Mouse (Mus musculus): ENCODE data around the gene Gm28043.

The Gm28043 gene

GRCm38 (mm10) chr17:29623488-29623887 is 8.8 kb downstream of the Gm28043 start:
- DNase-seq (ENCODE audit: low read depth, low spot score), result no peak

- no peak for DNase-seq (ENCODE audit: low read depth, low spot score)
Measured at GRCm38 (mm10) chr17:29627285-29627684, 12.6 kb downstream of the Gm28043 start.

GRCm38 (mm10) chr17:29628946-29629345 is 14.3 kb downstream of the Gm28043 start:
- no peak for DNase-seq (ENCODE audit: low read depth, low spot score)

DNA sequence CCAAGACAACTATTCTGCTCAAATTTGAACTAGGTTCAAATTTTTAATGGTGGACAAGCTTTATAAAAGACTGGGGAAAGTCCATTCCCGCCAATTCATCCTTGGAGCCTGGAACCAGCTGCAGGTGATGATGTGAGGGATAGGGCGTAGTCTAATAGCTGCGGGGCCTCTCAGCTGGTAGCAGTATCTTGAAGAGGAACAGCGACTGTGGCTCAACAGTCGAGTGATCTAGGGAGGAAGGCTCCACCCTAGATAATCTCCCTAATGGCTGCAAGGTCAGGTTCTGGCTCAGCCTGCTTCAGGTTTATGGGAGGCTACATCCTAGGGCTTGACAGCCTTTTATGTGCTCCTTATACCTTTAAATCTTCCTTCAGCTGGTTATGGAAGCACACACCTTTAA is 14.9 kb downstream of the Gm28043 start:
- DNase-seq (ENCODE audit: low read depth, low spot score), result no peak

DNA sequence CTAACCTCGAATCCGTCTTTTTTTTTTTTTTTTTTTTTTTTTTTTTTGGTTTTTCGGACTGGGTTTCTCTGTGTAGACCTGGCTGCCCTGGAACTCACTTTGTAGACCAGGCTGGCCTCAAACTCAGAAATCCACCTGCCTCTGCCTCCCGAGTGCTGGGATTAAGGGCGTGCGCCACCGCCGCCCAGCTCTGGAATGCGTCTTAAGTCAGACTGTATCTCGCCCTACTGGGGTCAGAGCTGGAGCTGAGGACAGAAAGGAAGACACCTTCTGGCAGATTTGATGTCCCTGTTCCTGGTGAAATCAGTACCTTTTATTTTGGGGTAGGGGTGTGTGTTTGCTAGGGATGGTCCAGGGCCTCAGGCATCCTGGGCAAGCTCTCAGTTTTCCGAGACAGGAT is 17.6 kb downstream of the Gm28043 start:
- no peak for DNase-seq (ENCODE audit: low read depth, low spot score)

DNA sequence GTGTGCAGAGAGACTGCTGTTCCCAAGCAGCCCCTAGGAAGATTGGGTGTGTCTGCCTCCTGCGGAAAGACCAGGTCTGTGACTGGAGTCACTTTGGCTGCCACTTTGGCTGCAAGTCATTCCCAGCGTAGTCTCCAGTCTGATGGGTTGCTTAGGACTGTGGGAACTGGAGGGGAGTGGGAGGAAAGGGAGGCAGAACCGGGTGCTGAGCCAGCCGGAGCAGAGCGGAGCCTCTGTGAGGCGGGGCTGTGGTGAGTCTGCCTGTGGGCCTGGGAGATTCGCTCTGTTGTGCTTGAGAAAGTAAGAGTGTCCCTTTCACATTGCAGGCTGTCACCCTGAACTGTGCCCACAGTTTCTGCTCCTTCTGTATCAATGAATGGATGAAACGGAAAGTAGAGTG is 20.8 kb downstream of the Gm28043 start:
- DNase-seq (ENCODE audit: low read depth, low spot score), result no peak

GRCm38 (mm10) chr17:29636118-29636517 is 21.4 kb downstream of the Gm28043 start:
- peak; percentile 28 for DNase-seq (ENCODE audit: low read depth, low spot score)

DNA sequence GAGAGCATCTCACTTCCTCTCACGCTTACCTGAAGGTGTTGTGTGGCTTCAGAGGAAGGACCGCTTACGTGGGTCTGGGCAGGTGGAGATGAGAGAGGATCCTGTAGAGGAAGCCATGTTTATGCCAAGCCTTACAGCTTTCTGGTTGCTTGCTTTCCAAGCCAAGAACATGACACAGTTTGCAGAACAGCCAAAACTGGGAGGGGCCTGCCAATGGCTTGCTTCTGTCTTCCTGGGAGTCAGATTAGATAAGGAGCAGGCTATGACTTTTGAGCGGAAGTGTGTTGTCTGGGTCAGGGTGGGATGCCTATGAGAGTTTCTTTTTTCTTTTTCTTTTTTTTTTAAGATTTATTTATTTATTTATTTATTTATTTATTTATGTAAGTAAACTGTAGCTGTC is 22.7 kb downstream of the Gm28043 start:
- no peak for DNase-seq (ENCODE audit: low read depth, low spot score)

DNA sequence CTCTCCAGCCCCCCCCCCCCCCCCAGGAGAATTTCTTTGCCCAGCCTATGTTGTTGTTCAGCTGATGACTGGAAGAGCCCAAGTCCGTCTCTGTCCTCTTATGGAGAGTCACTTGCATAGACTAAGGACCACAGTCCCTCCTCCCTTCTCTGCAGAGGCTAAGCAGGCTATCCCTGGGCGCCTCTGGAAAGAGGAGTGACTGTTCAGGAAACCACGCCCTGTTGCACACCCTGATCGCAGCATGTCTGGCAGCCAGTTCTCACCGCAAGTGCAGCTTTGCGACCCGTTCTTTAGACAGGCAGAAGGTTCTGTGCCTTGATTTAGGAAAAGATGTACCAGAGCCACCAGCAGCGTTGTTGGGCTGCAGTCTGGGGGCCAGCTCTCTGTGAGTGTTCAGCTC is 23.2 kb downstream of the Gm28043 start:
- DNase-seq (ENCODE audit: low read depth, low spot score), result peak; percentile 27

DNA sequence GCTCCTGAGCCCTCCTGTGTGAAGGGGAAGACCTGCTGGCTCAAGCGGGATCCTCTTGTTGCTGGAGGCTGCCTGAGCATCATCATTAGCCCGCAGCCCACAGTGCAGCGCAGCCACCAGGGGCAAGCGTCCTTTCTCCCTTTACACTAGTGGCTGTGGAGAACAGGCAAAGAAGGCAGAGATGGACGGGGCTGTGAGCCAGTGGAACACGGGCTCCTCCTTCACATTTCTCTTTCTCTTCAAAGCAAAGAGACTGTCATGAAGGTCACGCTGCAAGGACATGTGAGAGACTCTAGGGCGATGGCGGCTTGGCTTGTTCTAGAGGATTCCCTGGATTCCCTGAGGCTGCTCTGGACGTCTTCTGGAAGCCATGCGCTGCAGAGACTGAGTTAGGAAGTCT is 26.3 kb downstream of the Gm28043 start:
- DNase-seq (ENCODE audit: low read depth, low spot score), result no peak

DNA sequence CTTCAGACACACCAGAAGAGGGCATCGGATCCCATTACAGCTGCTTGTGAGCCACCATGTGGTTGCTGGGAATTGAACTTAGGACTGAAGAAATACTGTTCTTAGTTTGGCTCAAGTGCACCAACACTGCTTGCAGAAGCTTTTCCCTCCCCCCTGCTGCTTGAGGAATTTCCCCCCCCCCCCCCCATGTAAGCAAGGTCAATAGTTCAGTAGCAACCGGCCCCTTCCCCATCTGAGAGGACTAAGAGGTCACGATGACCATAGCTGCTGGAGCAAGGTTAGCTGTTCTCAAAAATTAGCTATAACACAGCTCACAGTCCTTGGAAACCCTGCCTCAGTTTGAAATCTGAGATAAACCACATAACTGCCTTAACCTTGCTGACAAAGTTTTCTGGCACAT is 27.5 kb downstream of the Gm28043 start:
- no peak for DNase-seq (ENCODE audit: low read depth, low spot score)

GRCm38 (mm10) chr17:29658249-29658648 is 43.6 kb downstream of the Gm28043 start:
- no peak for DNase-seq (ENCODE audit: low read depth, low spot score)

DNA sequence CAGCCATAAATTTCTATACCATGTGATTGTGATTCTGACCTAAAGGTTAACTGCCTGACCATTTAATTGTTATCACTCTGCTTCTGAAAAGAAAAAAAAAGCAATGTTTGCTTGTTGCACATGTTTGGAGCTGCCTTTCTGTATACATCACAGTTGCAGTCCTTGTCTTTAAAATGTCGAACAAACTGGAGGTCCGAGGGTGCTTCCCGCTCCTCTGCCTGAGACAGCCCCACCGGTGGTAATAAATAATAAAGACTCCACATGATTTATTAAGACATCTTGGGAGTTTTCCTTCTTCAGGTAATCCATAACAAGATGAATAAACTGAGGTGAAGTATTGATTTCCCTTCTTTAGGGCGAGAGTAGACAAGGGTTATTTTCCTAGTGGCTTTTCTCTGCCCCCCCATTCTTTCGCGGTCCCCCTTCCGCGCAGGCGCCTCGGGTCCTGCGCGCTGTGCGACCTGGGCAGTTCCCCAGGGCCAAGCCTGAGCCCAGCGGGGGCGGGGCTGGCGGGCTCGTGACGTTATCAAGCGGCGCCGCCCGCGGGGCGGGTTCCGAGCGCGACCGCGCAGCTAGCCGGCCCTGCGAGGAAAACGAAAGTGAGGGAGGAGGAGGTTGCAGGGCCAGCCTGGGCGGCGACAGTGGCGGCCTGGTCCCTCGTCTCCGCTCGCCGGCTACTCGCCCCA is 45.5 kb downstream of the Gm28043 start, which contains the start of gene Cmtr1:
Gene Cmtr1 (plus strand): TSS at position 520 of the 686 bp plus-strand sequence.
- DNase-seq (ENCODE audit: low read depth, low spot score), result peak; percentile 95

GRCm38 (mm10) chr17:29660762-29661391 is 46.2 kb downstream of the Gm28043 start:
- DNase-seq (ENCODE audit: low read depth, low spot score), result peak; percentile 64

GRCm38 (mm10) chr17:29662145-29662544 is 47.5 kb downstream of the Gm28043 start:
- DNase-seq (ENCODE audit: low read depth, low spot score), result no peak

GRCm38 (mm10) chr17:29668051-29668986 is 53.6 kb downstream of the Gm28043 start:
- DNase-seq (ENCODE audit: low read depth, low spot score), result no peak

GRCm38 (mm10) chr17:29669030-29669429 is 54.4 kb downstream of the Gm28043 start:
- DNase-seq (ENCODE audit: low read depth, low spot score), result no peak

DNA sequence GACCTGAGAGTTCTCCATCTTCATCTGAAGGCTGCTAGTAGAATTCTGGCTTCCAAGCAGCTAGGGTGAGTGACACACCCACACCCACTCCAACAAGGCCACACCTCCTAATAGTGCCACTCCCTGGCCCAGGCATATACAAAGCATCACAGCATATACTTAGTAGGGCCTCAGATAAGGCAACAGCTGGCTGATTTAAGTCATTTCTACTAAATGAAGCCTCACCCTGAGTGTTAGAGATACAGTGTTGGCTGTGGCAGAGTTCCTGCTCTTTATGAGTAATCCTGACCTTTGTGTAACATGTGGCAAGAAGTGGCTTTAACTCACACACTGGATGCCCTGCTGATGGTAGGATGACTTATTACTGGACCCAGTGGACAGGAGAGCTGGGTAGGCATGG is 55.3 kb downstream of the Gm28043 start:
- no peak for DNase-seq (ENCODE audit: low read depth, low spot score)

DNA sequence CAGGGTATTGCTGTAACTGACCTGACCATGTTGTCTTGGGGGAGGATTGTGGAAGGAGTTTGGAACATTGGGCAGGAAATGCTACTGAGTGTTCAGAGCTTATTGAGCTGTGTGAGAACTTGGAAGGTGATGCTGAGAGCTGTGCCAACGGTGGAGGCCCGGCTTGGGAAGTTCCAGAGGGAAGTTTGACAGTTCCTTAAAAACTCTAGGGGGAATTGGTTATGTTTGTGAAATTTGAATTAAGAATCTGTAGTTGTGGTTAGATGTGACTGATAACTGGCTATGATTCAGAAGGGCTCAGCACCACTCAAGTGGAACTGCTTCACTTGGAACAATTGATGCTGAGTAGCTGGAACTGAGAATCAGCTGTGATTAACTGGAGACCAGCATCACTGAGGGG is 56.3 kb downstream of the Gm28043 start:
- DNase-seq (ENCODE audit: low read depth, low spot score), result no peak

DNA sequence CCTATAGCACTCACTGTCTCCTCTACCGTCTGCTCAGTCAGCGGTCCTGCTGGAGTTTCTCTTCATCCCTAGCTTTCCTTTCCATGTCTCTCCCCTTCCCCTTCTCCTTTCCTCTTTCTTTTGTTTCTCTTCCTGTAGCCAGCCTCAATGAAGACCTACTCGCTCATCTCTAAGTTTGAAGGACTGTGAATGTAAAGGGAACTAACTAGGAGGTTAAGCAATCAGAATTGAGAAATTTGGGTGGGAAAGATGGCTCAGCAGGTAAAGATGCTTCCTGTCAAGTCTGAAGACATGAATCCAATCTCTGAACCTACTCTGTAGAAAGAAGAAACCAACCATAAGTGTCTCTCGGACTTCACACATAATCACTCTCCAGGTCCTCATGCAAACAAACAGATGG is 58.6 kb downstream of the Gm28043 start:
- DNase-seq (ENCODE audit: low read depth, low spot score), result no peak

GRCm38 (mm10) chr17:29678526-29678925 is 63.9 kb downstream of the Gm28043 start:
- DNase-seq (ENCODE audit: low read depth, low spot score), result no peak

GRCm38 (mm10) chr17:29679038-29679767 is 64.5 kb downstream of the Gm28043 start:
- no peak for DNase-seq (ENCODE audit: low read depth, low spot score)

Data from CD4-positive helper T cell, adult 2 months (primary cell).